Mouse (Mus musculus): ENCODE measurements around the gene Rbm47. TPM values are rescaled to one million over a fixed set of nuclear protein-coding genes. Genes with fewer than 3 reads are reported as not detected.

Rbm47 gene
- polyA plus RNA-seq, 1 experiment: 12.7 TPM

GRCm38 (mm10) chr5:66098094-66098871, 74.6 kb downstream of the Rbm47 start:
- Histone ChIP-seq H3K36me3 (ENCODE audit: control insufficient read depth, insufficient read depth, low read length) (no peaks in the 10 kb centered on the region), H3K4me1 (replicated peaks; ENCODE audit: control insufficient read depth, insufficient read depth, low read length) (no peaks in the 10 kb centered on the region), H3K27ac (ENCODE audit: control insufficient read depth, insufficient read depth, low read length) (no peak overlapping the region), H3K27me3 (ENCODE audit: control insufficient read depth, insufficient read depth, low read length) (no peaks in the 10 kb centered on the region), H3K4me3 (ENCODE audit: control insufficient read depth, insufficient read depth, low read length) (no peak overlapping the region)
- DNase-seq: no peak
- 86% methylated on average over 7 of the region's 7 CpGs for WGBS
- no peak for TF ChIP-seq POLR2A (IDR thresholded peaks at IDR 0.05; ENCODE audit: control insufficient read depth, extremely low read depth, insufficient read depth, low read length, poor library complexity)
- no peak for TF ChIP-seq CTCF (IDR thresholded peaks at IDR 0.05; ENCODE audit: borderline replicate concordance, control insufficient read depth, extremely low read depth, insufficient read depth, low read length, poor library complexity)

- no peak for DNase-seq
- no peaks in the 10 kb centered on the region for H3K36me3 ChIP-seq (ENCODE audit: control insufficient read depth, insufficient read depth, low read length)
- H3K4me3 ChIP-seq (ENCODE audit: control insufficient read depth, insufficient read depth, low read length): no peak overlapping the region
- no peaks in the 10 kb centered on the region for H3K4me1 ChIP-seq (replicated peaks; ENCODE audit: control insufficient read depth, insufficient read depth, low read length)
- H3K27ac ChIP-seq (ENCODE audit: control insufficient read depth, insufficient read depth, low read length): no peak overlapping the region
- 60% methylated on average over 6 of the region's 6 CpGs for WGBS
- no peaks in the 10 kb centered on the region for H3K27me3 ChIP-seq (ENCODE audit: control insufficient read depth, insufficient read depth, low read length)
- TF ChIP-seq CTCF (IDR thresholded peaks at IDR 0.05; ENCODE audit: borderline replicate concordance, control insufficient read depth, extremely low read depth, insufficient read depth, low read length, poor library complexity) (no peak), POLR2A (IDR thresholded peaks at IDR 0.05; ENCODE audit: control insufficient read depth, extremely low read depth, insufficient read depth, low read length, poor library complexity) (no peak)
These were observed 76.8 kb downstream of the Rbm47 start for GRCm38 (mm10) chr5:66096081-66096480.

- no peaks in the 10 kb centered on the region for H3K4me1 ChIP-seq (replicated peaks; ENCODE audit: control insufficient read depth, insufficient read depth, low read length)
- no peak for DNase-seq
- H3K27ac ChIP-seq (ENCODE audit: control insufficient read depth, insufficient read depth, low read length): no peak overlapping the region
- H3K27me3 ChIP-seq (ENCODE audit: control insufficient read depth, insufficient read depth, low read length): no peaks in the 10 kb centered on the region
- H3K36me3 ChIP-seq (ENCODE audit: control insufficient read depth, insufficient read depth, low read length): no peaks in the 10 kb centered on the region
- no peak for TF ChIP-seq POLR2A (IDR thresholded peaks at IDR 0.05; ENCODE audit: control insufficient read depth, extremely low read depth, insufficient read depth, low read length, poor library complexity)
- TF ChIP-seq CTCF (IDR thresholded peaks at IDR 0.05; ENCODE audit: borderline replicate concordance, control insufficient read depth, extremely low read depth, insufficient read depth, low read length, poor library complexity): no peak
- H3K4me3 ChIP-seq (ENCODE audit: control insufficient read depth, insufficient read depth, low read length): no peak overlapping the region
- WGBS: 91% methylated on average over 6 of the region's 6 CpGs
These were observed 77.8 kb downstream of the Rbm47 start for GRCm38 (mm10) chr5:66095166-66095565.

GRCm38 (mm10) chr5:66090037-66090436, 82.9 kb downstream of the Rbm47 start:
- no peak for DNase-seq
- no peak overlapping the region; the same call in 1 of the 2 replicates for H3K27ac ChIP-seq (ENCODE audit: control insufficient read depth, insufficient read depth, low read length)
- TF ChIP-seq POLR2A (IDR thresholded peaks at IDR 0.05; ENCODE audit: control insufficient read depth, extremely low read depth, insufficient read depth, low read length, poor library complexity) (no peak), CTCF (IDR thresholded peaks at IDR 0.05; ENCODE audit: borderline replicate concordance, control insufficient read depth, extremely low read depth, insufficient read depth, low read length, poor library complexity) (no peak)
- no peak overlapping the region for H3K4me3 ChIP-seq (ENCODE audit: control insufficient read depth, insufficient read depth, low read length)
- WGBS: 62% methylated on average over 9 of the region's 9 CpGs
- H3K4me1 ChIP-seq (replicated peaks; ENCODE audit: control insufficient read depth, insufficient read depth, low read length): peaks cover 6% of the 10 kb centered on the region; the same call in 1 of the 2 replicates
- no peaks in the 10 kb centered on the region for H3K27me3 ChIP-seq (ENCODE audit: control insufficient read depth, insufficient read depth, low read length)
- no peaks in the 10 kb centered on the region for H3K36me3 ChIP-seq (ENCODE audit: control insufficient read depth, insufficient read depth, low read length)

- TF ChIP-seq POLR2A (IDR thresholded peaks at IDR 0.05; ENCODE audit: control insufficient read depth, extremely low read depth, insufficient read depth, low read length, poor library complexity) (no peak), CTCF (IDR thresholded peaks at IDR 0.05; ENCODE audit: borderline replicate concordance, control insufficient read depth, extremely low read depth, insufficient read depth, low read length, poor library complexity) (no peak)
- no peak for DNase-seq
- H3K27me3 ChIP-seq (ENCODE audit: control insufficient read depth, insufficient read depth, low read length): no peaks in the 10 kb centered on the region
- H3K4me3 ChIP-seq (ENCODE audit: control insufficient read depth, insufficient read depth, low read length): no peak overlapping the region
- H3K4me1 ChIP-seq (replicated peaks; ENCODE audit: control insufficient read depth, insufficient read depth, low read length): peaks cover 6% of the 10 kb centered on the region; the same call in 1 of the 2 replicates
- WGBS: 87% methylated on average over 4 of the region's 4 CpGs
- no peak overlapping the region; the same call in 1 of the 2 replicates for H3K27ac ChIP-seq (ENCODE audit: control insufficient read depth, insufficient read depth, low read length)
- no peaks in the 10 kb centered on the region for H3K36me3 ChIP-seq (ENCODE audit: control insufficient read depth, insufficient read depth, low read length)
These were observed 83.3 kb downstream of the Rbm47 start for GRCm38 (mm10) chr5:66089600-66089999.

- H3K4me3 ChIP-seq (ENCODE audit: control insufficient read depth, insufficient read depth, low read length): no peak overlapping the region
- peaks cover 6% of the 10 kb centered on the region; the same call in 1 of the 2 replicates for H3K4me1 ChIP-seq (replicated peaks; ENCODE audit: control insufficient read depth, insufficient read depth, low read length)
- no peak overlapping the region for H3K27ac ChIP-seq (ENCODE audit: control insufficient read depth, insufficient read depth, low read length)
- DNase-seq: no peak
- H3K36me3 ChIP-seq (ENCODE audit: control insufficient read depth, insufficient read depth, low read length): no peaks in the 10 kb centered on the region
- WGBS: 84% methylated on average over 5 of the region's 5 CpGs
- TF ChIP-seq CTCF (IDR thresholded peaks at IDR 0.05; ENCODE audit: borderline replicate concordance, control insufficient read depth, extremely low read depth, insufficient read depth, low read length, poor library complexity) (no peak), POLR2A (IDR thresholded peaks at IDR 0.05; ENCODE audit: control insufficient read depth, extremely low read depth, insufficient read depth, low read length, poor library complexity) (no peak)
- H3K27me3 ChIP-seq (ENCODE audit: control insufficient read depth, insufficient read depth, low read length): no peaks in the 10 kb centered on the region
These were observed 84.0 kb downstream of the Rbm47 start for GRCm38 (mm10) chr5:66088902-66089295.

Measured in thymus, adult 2 months (tissue).